8 mouse cellular contexts compared by ENCODE assay signal in the genomic region with DNA sequence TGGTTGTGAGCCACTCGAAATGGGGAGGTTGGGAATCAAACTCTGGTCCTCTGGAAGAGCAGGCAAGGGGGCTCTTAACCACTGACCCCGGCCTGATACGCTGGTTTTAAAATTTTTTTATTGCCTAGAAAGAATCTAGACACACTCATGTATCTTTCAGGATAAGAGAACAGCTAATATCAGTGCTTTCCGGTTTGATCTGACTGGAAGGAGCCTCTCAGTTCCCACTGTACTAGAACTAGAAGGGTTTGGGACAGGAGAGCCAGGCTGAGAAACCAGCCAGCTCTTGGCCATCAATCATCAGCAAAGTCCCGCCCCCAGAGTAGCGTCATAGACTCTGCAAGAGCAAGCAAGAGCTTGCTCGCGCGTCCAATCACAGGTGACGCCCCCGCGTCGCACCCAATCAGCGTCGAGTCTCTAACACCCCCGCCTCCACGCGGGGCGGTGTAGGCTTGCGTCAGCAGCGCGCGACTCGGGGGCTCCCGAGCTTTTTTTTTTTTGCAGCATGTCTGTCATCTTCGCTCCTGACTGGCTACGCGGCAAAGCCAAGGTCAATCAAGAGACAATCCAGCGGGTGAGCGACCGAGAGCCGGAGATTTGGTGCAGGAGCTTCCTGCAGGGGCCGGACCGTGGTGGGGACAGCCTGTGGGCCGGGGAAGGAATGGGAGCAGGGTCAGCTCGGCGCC. TPM values are rescaled to one million over a fixed set of nuclear protein-coding genes. Genes with fewer than 3 reads are reported as not detected.
DNase-seq lines count a peak whose midpoint lies in the region; ATAC-seq lines count a peak whose summit lies in the region.

Ss18l2 (plus strand) TSS at position 432 of the 686 bp plus-strand sequence.

- peak; percentile 100 for ATAC-seq in heart, embryonic 13.5 days (ENCODE audit: extremely low read depth, insufficient number of reproducible peaks, low FRiP score, low TSS enrichment)
- ATAC-seq in liver, embryonic 12.5 days = peak; percentile 94
- ATAC-seq in stomach, embryonic 15.5 days (ENCODE audit: insufficient read depth, low FRiP score, low read depth) = peak; percentile 98

- H3K4me3 ChIP-seq in brown adipose tissue, adult 24 weeks (ENCODE audit: insufficient read depth, low read depth, low read length) = peak within 1 kb of the TSS; percentile 92
- H3K4me3 ChIP-seq in heart, embryonic 13.5 days = peak within 1 kb of the TSS; percentile 94
- H3K4me3 ChIP-seq in liver, embryonic 12.5 days = peak within 1 kb of the TSS; percentile 93
- peak within 1 kb of the TSS; percentile 95 for H3K4me3 ChIP-seq in stomach, embryonic 15.5 days (replicated peaks)

- H3K9me3 ChIP-seq in heart, embryonic 13.5 days = no peaks in the 10 kb centered on the region
- no peaks in the 10 kb centered on the region for H3K9me3 ChIP-seq in liver, embryonic 12.5 days (replicated peaks)
- H3K9me3 ChIP-seq in stomach, embryonic 15.5 days = no peaks in the 10 kb centered on the region

- peak; percentile 99 for DNase-seq in CD4-positive, CD25-positive, alpha-beta regulatory T cell, adult 2 months (ENCODE audit: low read depth, low spot score)
- DNase-seq in fat pad, adult 2 months (ENCODE audit: extremely low read depth, low read depth, low spot score) = peak; percentile 91
- DNase-seq in kidney, postnatal 10 days = peak; percentile 100
- peak; percentile 94 to 95 for DNase-seq in natural killer cell, adult 2 months (ENCODE audit: low spot score in 2 of 2)

- H3K9ac ChIP-seq in heart, embryonic 13.5 days = peak within 1 kb of the TSS; percentile 97
- H3K9ac ChIP-seq in liver, embryonic 12.5 days = peak within 1 kb of the TSS; percentile 89
- peak within 1 kb of the TSS; percentile 99 for H3K9ac ChIP-seq in stomach, embryonic 15.5 days

- no peaks in the 10 kb centered on the region for H3K27me3 ChIP-seq in heart, embryonic 13.5 days (replicated peaks)
- no peaks in the 10 kb centered on the region for H3K27me3 ChIP-seq in liver, embryonic 12.5 days (replicated peaks)
- H3K27me3 ChIP-seq in stomach, embryonic 15.5 days (replicated peaks) = no peaks in the 10 kb centered on the region

- H3K36me3 ChIP-seq in heart, embryonic 13.5 days = peaks cover 19% of the 10 kb centered on the region
- peaks cover 24% of the 10 kb centered on the region for H3K36me3 ChIP-seq in liver, embryonic 12.5 days
- H3K36me3 ChIP-seq in stomach, embryonic 15.5 days = peaks cover 14% of the 10 kb centered on the region; the same call in 1 of the 2 replicates

- WGBS in heart, embryonic 13.5 days = 4% methylated on average over 37 of the region's 37 CpGs
- WGBS in liver, embryonic 12.5 days (ENCODE audit: insufficient replicate concordance) = 4% methylated on average over 37 of the region's 37 CpGs
- WGBS in stomach, embryonic 15.5 days = 3% methylated on average over 37 of the region's 37 CpGs

- H3K27ac ChIP-seq in brown adipose tissue, adult 24 weeks (replicated peaks; ENCODE audit: low read depth, low read length) = peak within 1 kb of the TSS; percentile 78
- peak within 1 kb of the TSS; percentile 99 for H3K27ac ChIP-seq in heart, embryonic 13.5 days (replicated peaks)
- peak within 1 kb of the TSS; percentile 94 for H3K27ac ChIP-seq in liver, embryonic 12.5 days
- peak within 1 kb of the TSS; percentile 98 for H3K27ac ChIP-seq in stomach, embryonic 15.5 days

- 0 out of 2 replicates have a peak, but pooled peaks cover 2% of the 10 kb centered on the region for H3K4me1 ChIP-seq in brown adipose tissue, adult 24 weeks (ENCODE audit: control insufficient read depth, insufficient read depth, insufficient read length, low read length)
- peaks cover 44% of the 10 kb centered on the region for H3K4me1 ChIP-seq in heart, embryonic 13.5 days
- H3K4me1 ChIP-seq in liver, embryonic 12.5 days = peaks cover 66% of the 10 kb centered on the region
- H3K4me1 ChIP-seq in stomach, embryonic 15.5 days = peaks cover 25% of the 10 kb centered on the region

- H3K4me2 ChIP-seq in heart, embryonic 13.5 days = peak within 1 kb of the TSS; percentile 84
- H3K4me2 ChIP-seq in liver, embryonic 12.5 days = peak within 1 kb of the TSS; percentile 84
- H3K4me2 ChIP-seq in stomach, embryonic 15.5 days = peak within 1 kb of the TSS; percentile 79

RNA-seq across cellular contexts. Expression of gene Ss18l2, which starts in this region (rescaled TPM):
- polyA plus RNA-seq in brown adipose tissue, adult 24 weeks (2012; ENCODE audit: insufficient read depth, insufficient read length, missing spikeins) = 149 and 182 TPM in 2 replicates
- 163 and 176 TPM in 2 replicates for polyA plus RNA-seq in heart, embryonic 13.5 days (2015; fragmentation: Nextera tagmentation; extraction: Ambion mirVana)
- 77.5 and 89.3 TPM in 2 replicates for polyA plus RNA-seq in liver, embryonic 12.5 days (2016; fragmentation: Nextera tagmentation; extraction: Ambion mirVana)
- 123 and 127 TPM in 2 replicates for polyA plus RNA-seq in stomach, embryonic 15.5 days (2015; fragmentation: Nextera tagmentation; extraction: Ambion mirVana)

Comparison
In these comparisons a context has a peak if more than half of its experiments do, and no peak if none do; other contexts are left out.
1. Peak in every context shown above with its lines: DNase-seq, ATAC-seq, H3K4me3 ChIP-seq and H3K27ac ChIP-seq.